In genomic region chr1:178449933-178450332, GRCm38 (mm10) we compare ENCODE assay signal across 10 mouse cellular contexts.
"Had no signal": no experiment of that assay in that cellular context is flagged by ENCODE, and none has a peak within 500 bp of the region (broad histone marks: within the 10 kb centered on the region; RNA-seq: fewer than 3 reads in every experiment).

No protein-coding gene starts in this region.

- H3K4me2 ChIP-seq: heart, embryonic 13.5 days; heart, embryonic 15.5 days; hindbrain, embryonic 13.5 days; kidney, embryonic 15.5 days; limb, embryonic 13.5 days; limb, embryonic 15.5 days; liver, embryonic 12.5 days had no signal

- H3K9me3 ChIP-seq: heart, embryonic 13.5 days; heart, embryonic 15.5 days; hindbrain, embryonic 13.5 days; kidney, embryonic 15.5 days; limb, embryonic 13.5 days; limb, embryonic 15.5 days; liver, embryonic 12.5 days had no signal

- H3K4me3 ChIP-seq: heart, embryonic 13.5 days; heart, embryonic 15.5 days; hindbrain, embryonic 13.5 days; kidney, embryonic 15.5 days; limb, embryonic 13.5 days; limb, embryonic 15.5 days; liver, embryonic 12.5 days had no signal

- H3K9ac ChIP-seq: forebrain, postnatal 0 days; heart, embryonic 13.5 days; heart, embryonic 15.5 days; hindbrain, embryonic 13.5 days; kidney, embryonic 15.5 days; limb, embryonic 13.5 days; limb, embryonic 15.5 days; liver, embryonic 12.5 days had no signal

- H3K4me1 ChIP-seq: hindbrain, embryonic 13.5 days; limb, embryonic 13.5 days; limb, embryonic 15.5 days had no signal

- H3K27me3 ChIP-seq: heart, embryonic 13.5 days; heart, embryonic 15.5 days; hindbrain, embryonic 13.5 days; kidney, embryonic 15.5 days; limb, embryonic 13.5 days; limb, embryonic 15.5 days; liver, embryonic 12.5 days had no signal

- H3K36me3 ChIP-seq: heart, embryonic 13.5 days; heart, embryonic 15.5 days; hindbrain, embryonic 13.5 days; kidney, embryonic 15.5 days; limb, embryonic 13.5 days; limb, embryonic 15.5 days; liver, embryonic 12.5 days had no signal

- H3K27ac ChIP-seq: heart, embryonic 13.5 days; heart, embryonic 15.5 days; hindbrain, embryonic 13.5 days; hindbrain, postnatal 0 days; kidney, embryonic 15.5 days; kidney, postnatal 0 days; limb, embryonic 13.5 days; limb, embryonic 15.5 days; liver, embryonic 12.5 days had no signal
